Mouse (Mus musculus): ENCODE data around the gene Ate1.
"Not testable (repeated sequence)": the region's sequence is repeated elsewhere in the genome, so short reads cannot be mapped to it uniquely, and the experiment has no call there.

The Ate1 gene

DNA sequence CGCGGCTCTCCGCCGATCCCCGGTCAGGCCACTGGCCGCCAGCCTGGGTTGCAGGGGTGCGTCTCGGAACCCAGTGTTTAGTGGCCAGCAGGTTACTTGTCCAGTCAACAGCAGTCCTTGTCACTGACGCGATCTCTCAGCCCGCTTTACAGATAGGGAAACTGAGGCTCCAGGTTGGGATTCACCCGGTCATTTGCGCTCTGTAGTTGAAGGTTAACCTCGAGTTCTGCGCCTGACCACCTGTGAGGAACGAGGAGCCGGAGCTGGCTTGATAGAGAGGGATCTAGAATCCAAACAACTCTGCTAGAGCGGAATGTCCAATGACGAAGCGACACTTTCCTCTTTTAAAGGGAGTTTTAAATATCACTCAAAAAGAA is at the start of gene Ate1:
Ate1 (minus strand) TSS at position 321 of the 377 bp plus-strand sequence.
- DNase-seq (ENCODE audit: low spot score) = no peak

DNA sequence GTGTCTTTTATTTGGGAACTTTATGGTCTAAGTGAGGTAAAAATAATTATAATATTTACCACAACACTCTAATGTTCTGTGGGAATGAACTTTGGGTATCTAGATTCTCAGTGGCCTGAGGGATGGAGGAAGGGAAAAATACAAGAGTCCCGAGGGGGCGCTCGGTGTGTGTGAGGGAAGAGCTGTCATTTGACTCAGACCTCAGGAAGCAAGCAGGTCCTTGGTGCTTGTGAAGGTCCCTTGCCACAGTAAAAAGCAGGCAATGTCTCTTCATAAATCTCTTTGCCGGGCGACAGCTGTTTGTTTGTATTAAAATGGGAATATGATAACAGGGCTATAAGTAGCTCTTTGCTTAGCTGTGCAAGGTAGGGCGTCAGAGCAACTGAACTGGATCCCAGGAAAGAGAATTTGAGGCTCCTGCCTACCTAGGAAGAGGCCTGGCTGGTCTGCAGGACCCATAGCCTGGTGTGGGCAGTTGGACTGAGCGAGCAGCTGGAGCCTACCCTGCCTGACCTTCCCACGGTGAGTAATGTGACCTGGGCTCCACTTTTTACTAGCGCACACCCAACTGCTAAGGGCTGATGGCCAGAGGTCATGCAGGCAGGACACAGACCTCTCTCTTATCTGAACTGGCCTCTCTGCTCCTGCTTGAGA is 48.7 kb upstream of the Ate1 start:
- DNase-seq (ENCODE audit: low spot score) = no peak

DNA sequence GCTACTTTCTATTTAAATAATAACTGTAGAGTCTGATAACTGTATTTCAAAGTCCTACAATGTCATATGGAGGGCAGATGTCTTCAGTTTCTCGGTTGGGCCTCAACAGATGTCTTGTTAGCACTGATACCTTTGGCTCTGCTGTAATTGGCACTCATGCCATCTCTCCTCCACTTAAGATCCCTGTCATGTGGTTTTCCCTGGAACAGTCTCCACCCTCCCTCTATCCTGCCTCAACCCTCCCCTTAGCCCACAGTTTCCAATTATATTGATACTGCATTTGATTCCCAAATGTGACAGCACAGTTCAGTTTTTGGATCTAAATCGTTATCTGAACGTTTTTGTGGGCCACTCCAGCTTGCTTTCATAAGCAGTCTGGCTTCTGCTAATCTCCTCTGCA is 44.4 kb upstream of the Ate1 start:
- DNase-seq (ENCODE audit: low spot score) = no peak

DNA sequence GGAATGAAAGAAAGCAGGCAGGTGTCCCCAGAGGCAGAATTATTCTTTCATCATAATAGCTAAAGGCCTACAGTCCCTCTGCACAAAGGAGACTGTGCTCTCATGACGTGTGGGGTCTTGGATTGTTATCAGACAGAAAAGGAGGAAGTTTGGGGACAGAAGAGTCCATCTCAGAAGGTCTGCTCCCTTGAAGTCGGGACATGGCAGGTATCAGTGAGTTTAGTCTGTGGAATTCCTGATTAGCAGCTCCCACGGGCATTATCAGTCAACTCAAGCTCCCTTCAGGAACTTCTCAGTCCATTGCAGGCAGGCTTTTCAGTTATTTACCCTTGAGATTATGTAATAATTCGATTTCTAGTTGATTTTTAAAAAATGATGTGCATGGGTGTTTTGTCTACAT is 43.7 kb upstream of the Ate1 start:
- no peak for DNase-seq (ENCODE audit: low spot score)

DNA sequence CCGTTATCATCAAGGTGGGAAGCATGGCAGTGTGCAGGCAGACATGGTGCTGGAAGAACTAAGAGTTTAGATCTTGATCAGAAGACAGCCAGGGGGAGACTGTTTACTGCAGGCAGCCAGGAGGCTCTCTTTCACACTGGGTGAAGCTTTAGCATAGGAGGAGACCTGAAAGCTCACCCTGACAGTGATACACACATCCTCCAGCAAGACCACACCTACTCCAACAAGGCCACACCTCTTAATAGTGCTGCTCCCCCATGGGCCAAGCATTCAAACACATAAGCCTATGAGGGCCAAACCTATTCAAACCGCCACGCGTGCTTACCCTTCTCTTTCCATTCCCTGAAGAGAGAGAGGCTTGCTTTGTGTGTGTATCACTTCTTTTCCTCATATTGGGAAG is 43.1 kb upstream of the Ate1 start:
- DNase-seq (ENCODE audit: low spot score) = no peak

GRCm38 (mm10) chr7:130560933-130561332 is 40.8 kb upstream of the Ate1 start:
- DNase-seq (ENCODE audit: low spot score) = no peak

GRCm38 (mm10) chr7:130558592-130558991 is 38.4 kb upstream of the Ate1 start:
- no peak for DNase-seq (ENCODE audit: low spot score)

DNA sequence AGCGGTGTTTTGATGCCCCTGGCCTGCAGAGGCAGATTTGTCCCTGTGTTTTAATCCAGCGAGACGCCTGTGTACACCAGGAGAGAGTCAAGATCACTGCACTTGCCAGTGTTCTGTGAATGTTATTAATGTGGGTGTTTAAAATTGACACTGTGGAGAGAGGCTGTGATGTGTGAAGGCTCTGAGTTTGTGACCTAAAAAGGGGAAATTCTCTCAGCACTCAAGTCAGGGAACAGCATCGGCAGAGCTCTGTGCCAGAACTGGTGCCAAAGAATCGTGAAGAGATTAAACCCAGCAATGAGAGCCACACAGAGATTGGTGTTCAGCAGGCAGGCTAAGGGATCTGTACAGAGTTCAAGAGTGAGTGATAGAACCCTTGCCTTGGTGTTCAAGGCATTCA is 35.4 kb upstream of the Ate1 start:
- no peak for DNase-seq (ENCODE audit: low spot score)

DNA sequence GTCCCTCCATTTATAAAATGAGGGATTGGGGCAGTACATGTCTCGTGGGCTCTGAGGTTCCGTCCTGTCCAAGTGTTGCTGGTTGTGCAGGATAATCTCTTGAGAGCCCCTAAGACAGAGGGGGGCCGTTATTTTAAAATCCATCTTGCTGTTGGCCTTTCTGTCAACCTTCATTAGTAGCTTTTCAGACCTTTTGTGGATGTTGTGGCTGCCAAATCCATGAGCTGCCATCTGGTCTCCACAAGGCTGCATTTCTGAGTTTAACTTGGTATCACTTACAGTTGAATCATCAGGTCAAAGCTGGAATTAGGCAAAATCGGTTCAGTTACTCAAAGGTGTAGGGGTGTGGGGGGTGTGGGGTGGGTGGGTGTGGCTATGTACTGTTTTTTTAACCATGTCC is 33.2 kb upstream of the Ate1 start:
- DNase-seq (ENCODE audit: low spot score) = no peak

GRCm38 (mm10) chr7:130552780-130553179 is 32.6 kb upstream of the Ate1 start:
- DNase-seq (ENCODE audit: low spot score) = peak; percentile 31

GRCm38 (mm10) chr7:130547635-130548175 is 27.5 kb upstream of the Ate1 start:
- DNase-seq (ENCODE audit: low spot score) = no peak

DNA sequence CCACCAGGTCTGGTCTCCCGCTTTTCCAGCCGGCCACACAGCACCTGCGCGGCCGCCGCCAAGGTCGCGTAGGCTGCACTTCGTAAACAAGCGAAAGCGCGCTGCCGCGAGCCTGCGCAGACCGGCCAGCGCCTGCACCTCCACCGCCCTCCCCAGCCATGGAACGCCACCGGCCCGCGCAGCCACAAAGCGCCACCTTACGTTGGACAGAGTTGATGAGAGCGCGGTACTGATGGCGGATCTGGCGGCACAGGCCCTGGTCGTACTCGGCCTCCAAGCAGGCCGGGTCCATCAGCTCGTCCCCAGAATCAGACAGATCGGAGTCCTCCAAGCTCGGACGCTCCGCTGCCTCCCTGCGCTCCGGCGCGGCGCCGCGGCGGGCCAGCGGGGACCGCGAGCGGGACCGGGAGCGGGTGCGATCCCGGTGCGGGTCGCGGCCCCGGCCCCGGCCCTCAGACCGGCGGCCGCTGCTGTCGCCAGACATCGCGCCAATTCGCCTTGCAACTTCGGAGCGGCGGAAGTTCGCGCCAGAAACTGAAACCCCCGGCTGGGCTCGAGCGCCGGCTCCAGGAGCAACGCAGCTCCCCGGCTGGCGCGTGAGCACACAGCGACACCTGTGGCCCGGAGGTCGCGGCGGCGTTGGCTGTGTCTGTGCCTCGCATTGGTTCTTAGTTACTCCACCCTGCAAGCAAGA is 26.8 kb upstream of the Ate1 start:
- DNase-seq (ENCODE audit: low spot score) = peak; percentile 93

DNA sequence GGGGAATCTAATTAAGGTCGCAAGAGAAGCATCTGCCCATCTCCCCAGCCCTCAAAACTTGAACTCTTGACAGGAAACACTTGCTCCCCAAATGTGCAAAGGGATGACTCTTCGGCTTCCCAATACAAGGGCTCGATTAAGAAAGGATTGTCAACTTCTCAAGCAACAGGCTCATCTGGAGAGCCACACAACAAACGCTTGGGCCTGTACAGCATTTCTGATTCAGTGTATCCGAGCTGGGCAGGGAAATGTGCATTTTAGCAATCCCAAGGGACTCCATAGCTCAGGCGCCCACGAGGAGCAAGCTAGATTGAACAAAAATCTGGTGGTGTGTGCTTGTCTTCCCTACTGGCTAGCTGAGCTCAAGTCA is 26.2 kb upstream of the Ate1 start:
- no peak for DNase-seq (ENCODE audit: low spot score)

DNA sequence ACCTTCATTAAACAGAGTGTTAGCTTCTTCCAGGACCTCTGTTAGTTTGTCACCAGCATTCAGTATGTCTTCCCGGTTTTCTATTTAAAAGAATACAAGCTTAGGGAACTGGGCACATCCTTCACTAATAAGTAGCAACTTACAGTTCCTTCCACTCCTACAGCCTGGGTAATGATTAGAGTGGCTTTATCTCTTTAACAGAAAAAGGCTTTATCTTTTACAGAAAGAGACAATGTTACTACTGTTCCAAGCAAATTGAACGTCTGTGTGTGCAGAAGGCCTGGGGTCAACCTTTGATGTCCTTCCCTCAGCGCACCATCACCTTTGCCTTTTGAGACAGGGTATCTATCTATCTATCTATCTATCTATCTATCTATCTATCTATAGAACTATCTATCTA is 25.7 kb upstream of the Ate1 start:
- no peak for DNase-seq (ENCODE audit: low spot score)

DNA sequence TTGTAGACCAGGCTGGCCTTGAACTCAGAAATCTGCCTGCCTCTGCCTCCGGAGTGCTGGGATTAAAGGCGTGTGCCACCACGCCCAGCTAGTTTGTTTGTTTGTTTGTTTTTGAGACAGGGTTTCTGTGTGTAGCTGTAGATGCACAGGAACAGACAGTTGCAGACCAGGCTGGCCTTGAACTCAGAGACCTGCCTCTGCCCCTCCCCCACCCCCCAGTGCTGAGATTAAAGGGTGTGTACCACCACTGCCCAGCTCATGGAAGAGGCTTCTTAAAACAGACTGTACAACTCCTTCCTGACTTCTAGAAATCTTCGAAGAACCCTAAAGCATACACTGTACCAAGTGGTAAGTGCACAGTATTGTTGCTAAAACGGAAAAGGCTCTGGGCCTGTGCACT is 25.2 kb upstream of the Ate1 start:
- DNase-seq (ENCODE audit: low spot score) = no peak

DNA sequence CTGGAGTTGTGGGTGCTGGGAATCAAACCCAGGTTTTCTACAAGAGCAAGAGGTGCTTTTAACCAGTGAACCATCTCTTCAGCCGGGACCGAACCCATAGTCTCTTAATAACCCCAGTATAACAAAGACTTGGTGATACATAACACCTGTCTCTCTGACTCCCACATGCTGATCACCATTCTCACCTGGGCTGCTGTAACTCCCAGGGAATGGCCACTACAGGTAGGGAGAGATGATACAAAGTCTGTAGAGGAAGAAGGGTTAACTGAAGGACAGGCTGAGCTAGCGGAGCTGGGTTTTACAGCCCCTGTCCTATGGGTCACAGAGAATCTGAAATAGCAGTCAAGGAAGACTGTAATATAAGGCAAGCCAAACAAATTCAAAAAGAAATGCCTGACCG is 23.0 kb upstream of the Ate1 start:
- DNase-seq (ENCODE audit: low spot score) = no peak

- DNase-seq (ENCODE audit: low spot score) = no peak
Measured at GRCm38 (mm10) chr7:130540176-130540575, 20.0 kb upstream of the Ate1 start.

- no peak for DNase-seq (ENCODE audit: low spot score)
Measured at GRCm38 (mm10) chr7:130537068-130537467, 16.9 kb upstream of the Ate1 start.

GRCm38 (mm10) chr7:130535174-130535573 is 15.0 kb upstream of the Ate1 start:
- no peak for DNase-seq (ENCODE audit: low spot score)

- peak; percentile 91 for DNase-seq (ENCODE audit: low spot score)
Measured at GRCm38 (mm10) chr7:130533316-130534260, 13.4 kb upstream of the Ate1 start.

DNA sequence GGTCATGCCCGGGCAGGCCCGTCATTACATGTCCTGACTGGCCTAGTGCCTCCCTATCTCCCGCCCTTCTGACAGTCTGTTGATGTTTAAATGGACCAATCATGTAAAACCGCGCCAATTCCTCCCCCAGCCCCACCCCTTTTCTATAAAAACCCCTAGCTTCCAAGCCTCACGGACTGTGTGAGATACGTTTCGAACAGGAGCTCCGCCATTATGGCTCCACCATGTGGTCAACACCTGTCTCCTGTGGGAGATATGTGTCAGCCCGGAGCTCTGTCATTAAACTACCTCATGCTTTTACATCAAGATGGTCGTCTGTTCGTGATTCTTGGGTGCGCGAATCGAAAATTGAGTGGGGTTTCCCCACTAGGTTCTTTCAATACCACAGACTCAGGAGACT is 11.0 kb upstream of the Ate1 start:
- not testable (repeated sequence) for DNase-seq (ENCODE audit: low spot score)

GRCm38 (mm10) chr7:130527306-130527705 is 7.1 kb upstream of the Ate1 start:
- no peak for DNase-seq (ENCODE audit: low spot score)

DNA sequence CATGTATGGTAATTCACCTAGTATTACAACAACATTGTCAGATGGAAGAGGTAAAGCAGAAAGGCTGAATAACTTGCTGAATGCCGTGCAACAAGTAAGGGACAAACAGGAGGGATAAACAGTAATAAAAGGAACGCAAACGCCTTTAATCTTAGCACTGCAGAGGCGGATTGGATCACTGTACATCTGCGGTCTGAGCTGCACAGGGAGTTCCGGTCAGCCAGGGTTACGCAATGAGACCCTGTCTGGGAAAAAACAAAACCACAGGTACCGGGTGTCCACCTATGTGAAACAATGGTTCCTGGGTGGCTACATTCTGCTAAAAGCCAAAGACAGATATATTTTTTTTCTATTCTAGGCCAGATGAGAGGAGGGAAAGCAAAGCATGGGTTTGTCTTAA is 3.3 kb upstream of the Ate1 start:
- no peak for DNase-seq (ENCODE audit: low spot score)

Data from lung, postnatal 25 days (tissue).